Mouse (Mus musculus) kidney, adult 8-10 months (tissue): Measurements from ENCODE around the gene Ubtd2.

ENCODE experiments used
- DNase-seq, 2 experiments: peaks; one replicate each; pipeline ENCODE4 v3.0.0; 2022

The Ubtd2 gene

DNA sequence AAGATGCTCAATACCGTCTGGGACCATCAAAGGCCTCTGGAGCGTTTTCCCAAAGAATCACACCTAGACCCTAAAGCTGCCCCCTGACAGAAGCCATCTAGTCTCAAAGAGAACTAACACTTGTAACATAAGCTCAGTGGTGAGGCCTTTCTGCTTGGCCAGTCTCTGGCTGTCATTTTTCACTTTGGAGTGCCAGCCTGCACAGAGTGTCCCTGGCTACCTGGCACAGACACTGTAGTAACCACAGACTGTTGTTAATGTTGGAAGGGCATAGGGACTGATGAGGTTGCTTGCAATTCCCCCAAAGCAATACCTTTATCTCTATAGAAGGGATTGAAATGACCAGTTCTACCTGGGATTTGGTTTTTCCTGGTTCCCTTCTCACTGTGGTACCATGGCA lies 66.1 kb downstream of the Ubtd2 start:
- no peak for DNase-seq

DNA sequence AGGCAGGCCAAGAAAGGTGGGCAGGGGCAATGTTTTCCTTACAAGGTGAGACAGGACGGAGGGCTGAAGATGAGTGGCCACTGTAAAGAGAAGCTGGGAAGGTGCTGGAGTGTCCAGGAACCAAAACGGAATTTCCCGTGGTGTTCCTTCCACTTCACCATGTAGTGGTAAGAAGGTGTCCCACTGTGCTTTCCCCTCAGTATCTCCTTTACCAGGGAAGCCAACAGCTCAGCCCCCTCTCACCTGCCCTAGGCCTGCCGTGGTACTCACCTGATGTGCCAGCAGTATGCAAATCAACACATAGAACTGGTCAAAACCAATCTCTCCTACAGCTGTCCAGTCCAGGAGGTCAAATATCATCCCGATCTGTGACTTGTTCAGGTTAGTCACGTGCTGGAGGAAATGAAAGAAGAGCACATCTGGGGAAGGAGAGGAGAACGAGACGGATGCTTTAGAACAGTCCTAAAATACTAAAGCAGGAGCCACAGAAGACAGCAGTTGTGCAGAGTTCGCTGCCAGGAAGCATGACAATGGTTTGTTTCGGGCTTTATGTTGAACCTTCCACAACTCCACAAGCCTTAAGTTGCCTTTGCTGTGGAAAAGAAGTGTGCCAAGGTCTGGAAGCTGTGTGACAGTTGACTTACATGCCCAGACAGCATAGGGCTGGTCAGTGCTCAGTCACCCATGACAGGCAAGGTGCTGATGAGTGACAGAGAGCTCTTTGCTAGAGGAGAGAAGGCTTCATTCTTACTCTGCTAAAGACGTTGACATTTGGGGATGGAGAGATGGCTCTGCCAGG lies 69.2 kb downstream of the Ubtd2 start:
- no peak for DNase-seq

DNA sequence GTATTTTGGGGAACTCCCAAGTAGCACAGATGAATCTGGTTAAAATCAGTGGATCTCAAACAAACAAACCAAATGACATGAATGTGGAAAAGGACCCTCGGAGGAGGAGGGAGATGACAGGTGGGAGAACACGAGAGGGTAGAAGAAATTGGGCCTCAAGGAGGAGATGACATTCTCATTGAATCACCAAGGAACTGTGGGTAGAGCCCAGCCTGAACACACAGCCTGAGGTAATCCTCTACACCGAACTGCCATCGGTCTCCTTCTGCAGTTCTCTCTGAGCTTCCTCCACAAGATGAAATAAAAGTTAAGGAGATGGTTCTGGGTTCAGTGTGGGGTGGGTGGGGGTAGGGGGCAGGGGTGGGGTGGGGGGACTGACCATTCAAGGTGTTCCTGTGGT lies 71.8 kb downstream of the Ubtd2 start:
- DNase-seq, result no peak

DNA sequence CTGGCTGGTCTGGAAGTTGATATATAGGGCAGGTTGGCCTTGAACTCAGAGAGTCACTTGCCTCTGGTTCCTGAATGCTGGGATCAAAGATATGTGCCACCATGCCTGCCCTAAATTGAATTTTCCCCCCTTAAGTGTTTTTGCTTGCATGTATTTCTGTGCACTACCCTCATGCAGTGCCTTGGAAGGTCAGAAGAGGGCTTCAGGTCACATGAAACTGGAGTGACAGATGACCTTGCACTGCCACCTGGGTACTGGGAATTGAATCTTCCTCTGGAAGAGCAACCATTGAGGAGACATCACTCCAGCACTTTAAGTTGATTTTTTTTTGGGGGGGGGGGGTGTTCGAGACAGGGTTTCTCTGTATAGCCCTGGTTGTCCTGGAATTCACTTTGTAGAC lies 75.0 kb downstream of the Ubtd2 start:
- no peak for DNase-seq

DNA sequence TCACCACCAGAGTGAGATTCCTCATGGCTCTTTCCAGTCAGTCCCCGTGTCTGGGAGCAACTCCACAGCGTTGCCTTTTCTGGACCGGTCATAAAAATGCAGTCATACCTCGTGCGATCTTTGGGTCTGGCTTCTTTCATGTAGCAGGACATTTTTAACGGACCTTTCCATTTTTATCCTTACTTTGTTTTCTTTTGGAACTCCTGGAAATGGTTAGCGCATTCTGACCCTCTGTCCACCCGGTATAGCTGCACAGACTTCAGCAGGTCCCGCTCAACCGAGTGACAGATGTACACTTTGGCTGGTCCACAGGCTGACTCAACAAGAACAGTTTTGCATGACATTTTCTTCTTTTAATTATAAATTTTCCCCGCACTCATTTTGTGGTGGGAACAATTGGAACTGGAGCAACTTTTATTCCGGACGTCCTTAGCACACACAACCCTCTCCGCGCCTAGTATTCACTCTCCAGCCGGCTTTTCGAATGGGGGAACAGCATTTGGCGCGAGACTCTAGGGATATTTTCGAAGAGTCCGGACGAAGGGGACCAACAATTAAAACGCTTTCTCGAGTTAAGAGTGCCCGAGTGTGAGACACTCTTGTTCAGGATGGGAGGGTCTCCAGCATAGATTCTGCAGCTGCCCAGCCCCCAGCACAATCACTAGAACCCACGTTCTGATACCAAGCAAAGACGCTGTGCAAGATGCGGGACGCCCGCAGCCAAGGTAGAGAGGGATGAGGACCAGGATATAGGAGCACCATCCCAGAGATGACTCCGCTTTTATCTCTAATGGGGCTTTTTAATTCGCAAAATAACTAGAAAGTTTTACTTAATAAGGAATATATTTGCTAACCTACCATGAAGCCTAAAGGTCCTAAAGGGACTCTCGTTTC lies 76.9 kb downstream of the Ubtd2 start, which contains the start of gene Efcab9:
Gene Efcab9, minus strand, starts transcription at position 211 of the 894 bp plus-strand sequence.
- no peak for DNase-seq

DNA sequence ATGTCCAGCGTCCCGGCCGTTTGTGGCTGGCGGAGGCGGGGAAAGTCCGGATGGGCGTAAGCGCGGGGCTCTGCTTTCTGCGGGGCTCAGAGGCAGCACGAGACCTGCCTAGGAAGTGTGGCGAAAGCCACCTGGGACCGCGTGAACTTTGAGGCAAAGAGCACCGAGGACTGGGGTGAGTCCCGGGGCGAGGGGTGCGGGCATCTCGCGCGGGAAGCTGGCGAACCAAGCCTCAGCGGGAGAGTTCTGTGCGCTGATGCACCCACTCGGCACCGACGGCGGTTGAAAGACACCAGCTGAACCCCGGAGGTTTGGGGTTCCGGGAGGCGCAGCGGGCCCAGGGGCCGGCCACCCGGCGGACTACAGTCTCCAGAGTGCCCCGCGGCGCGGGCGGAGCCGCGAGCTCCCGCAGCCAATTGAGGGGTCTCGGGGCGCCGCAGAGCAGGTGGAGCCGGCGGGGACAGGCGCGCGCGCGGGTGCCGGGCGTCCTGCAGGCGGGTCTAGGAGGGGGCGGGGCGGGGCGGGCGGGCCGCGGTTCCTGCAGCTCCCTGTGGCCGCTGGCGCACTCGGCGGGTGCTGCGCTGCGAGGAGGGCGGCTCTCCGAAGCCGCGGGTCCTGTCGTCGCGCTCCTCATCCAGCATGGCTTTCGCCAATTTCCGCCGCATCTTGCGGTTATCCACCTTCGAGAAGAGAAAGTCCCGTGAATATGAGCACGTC lies 77.8 kb downstream of the Ubtd2 start, which contains the start of gene Stk10:
Gene Stk10, plus strand, starts transcription at position 541 of the 717 bp plus-strand sequence.
- peak; percentile 89 to 90 for DNase-seq

DNA sequence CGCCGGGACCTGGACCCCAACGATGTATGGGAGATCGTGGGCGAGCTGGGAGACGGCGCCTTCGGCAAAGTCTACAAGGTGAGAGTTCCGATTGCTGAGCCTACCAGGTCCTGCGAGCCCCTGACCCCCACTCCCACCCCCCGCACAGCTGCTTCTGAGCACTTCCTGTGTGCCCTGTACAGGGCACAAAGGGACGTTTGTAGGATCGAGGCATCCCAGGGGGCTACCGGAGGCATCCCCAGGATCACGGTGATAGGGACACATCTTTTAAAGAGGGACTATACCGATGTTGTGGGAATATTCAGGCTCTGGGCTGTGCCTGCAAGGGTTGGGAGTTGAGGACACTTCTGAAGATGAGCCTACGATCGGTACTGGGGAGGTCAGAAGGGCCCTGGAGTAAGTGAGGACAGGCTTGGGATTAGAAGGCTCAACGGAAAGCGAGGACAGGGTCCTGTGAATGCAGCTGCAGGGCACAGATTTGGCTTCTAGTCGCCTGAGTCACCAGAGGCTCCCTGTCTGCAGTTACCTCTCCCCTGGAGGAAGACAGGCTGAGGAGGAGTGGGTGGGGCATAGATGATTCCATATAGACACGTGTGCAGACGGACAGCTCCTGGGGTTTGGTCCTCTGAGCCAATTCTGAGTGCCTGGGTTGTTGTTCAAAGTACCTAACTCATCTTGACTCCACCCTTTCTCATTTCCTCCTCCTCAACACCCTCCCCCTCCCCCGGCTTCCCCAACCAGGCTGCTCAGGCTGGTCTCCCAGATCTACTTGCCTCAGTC lies 78.5 kb downstream of the Ubtd2 start:
- peak in 1 of 2 experiments; percentile 29 for DNase-seq

DNA sequence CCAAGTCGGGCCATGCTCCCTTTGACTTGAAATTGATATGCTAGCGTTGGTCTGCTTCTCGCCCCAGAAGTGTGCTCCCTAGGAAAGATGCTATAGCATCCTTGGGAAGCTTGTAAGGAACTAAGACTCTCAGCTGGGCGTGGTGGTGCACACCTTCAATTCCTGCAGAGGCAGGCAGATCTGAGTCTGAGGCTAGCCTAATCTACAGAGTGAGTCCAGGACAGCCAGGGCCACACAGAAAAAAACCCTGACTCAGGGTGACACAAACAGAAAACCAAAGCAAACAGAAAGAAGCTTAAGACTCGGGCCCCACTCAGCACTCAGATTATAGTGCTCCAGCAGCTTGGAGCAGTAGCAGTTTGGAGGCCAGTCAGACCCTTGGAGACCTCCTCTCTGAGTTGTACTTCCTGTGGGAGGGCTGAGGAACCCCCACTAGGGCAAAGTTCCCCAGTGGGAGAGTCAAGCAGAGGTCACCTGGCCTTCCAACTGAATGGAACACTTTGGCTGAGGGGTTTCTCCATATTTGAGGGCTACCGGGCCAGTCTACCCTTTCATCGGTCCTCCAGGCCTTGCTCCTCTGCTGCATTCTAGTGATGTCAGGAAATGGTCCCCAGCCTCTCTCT lies 79.4 kb downstream of the Ubtd2 start:
- no peak for DNase-seq

DNA sequence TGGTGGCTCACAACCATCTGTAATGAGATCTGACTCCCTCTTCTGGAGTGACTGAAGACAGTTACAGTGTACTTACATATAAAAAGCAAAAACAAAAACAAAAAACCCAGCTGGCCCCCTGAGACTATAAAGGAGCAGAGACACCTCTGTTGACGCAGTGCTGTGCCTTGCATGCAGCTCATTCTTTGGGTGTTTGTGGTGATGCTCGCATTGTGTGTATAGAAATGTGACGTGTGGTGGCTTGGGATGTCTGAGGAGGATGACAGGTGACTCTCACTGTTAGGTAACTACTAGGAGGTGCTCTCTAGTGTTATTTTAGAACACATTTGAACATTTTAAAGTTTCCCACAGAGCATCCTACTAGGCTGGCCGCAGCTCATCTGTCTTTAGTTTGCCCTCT lies 80.5 kb downstream of the Ubtd2 start:
- DNase-seq, result no peak

DNA sequence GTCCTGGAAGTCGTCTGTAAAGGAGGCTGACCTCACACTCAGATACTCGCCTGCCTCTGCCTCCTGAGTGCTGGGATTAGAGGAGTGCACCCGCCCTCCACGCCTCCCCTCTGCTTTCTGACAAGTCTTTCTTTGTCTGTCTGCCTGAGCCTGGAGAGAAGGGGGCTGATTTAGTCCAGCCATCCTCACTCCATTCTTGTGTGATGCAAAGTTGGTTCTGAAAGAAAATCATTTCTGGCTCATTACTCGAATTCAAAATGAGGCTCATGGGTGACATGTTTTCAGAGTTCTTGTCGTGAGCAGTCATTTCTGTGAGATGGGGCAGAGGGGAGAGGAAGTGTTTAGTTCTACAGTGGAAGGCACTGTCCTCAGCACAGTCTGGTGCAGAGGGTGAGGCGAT lies 81.8 kb downstream of the Ubtd2 start:
- no peak for DNase-seq

DNA sequence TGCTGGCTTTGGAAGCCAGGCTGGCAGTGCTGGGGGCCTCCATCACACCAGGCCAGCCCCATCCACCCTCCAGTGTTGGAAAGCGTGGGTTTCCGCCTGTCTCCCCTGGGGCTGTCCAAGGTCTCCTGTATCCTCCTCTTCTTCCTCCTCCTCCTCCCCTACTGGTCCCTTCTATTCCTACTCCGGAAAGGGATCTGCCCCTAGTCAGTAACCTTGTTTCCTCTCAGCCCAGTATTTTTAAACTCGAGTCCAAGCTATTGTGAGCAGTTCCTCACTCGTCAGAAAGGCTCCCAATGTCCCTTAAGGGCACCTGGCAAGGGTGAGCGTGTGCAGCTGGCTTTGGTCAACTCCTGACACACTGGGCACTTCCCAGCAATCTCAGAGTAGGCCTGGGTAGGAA lies 83.3 kb downstream of the Ubtd2 start:
- DNase-seq, result peak in 1 of 2 experiments; percentile 63

DNA sequence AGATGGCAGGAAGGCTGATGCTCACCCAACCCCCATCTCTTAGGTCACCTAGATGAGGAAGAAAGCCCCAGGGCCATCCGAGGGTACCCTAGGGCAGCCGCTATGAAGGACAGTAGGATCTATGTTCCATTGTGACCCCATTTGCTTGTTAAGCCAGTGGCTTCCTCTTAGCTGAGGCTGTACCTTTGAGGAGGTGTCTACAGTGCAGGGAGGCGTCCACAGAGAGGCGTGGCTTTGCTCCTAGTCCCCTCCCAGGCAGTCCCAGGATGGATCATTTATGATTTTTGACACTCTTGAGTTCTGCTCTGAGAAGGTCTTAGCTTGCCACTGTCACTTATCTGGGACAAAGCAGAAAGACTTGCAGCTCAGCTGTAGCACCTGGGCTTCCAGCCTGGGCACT lies 83.7 kb downstream of the Ubtd2 start:
- no peak for DNase-seq

DNA sequence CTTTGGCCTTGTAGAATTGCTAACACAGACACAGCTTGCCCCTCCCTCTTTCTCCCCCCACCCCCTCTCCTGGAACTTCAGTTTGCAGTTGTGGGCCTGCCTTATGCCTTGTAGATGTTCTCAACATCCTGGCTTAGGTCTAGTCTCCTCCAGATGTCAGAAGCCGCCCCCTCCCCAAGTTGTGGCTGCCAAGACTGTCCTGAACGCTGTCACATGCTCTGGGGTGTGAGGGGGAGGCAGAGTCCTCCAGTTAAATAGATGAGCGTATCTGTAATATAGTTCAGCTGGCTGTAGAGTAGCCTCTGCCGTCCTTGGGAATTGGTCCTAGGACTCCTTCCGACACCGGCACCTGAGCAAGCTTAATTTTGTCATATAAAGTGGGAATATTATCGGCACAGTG lies 84.5 kb downstream of the Ubtd2 start:
- DNase-seq, result no peak

DNA sequence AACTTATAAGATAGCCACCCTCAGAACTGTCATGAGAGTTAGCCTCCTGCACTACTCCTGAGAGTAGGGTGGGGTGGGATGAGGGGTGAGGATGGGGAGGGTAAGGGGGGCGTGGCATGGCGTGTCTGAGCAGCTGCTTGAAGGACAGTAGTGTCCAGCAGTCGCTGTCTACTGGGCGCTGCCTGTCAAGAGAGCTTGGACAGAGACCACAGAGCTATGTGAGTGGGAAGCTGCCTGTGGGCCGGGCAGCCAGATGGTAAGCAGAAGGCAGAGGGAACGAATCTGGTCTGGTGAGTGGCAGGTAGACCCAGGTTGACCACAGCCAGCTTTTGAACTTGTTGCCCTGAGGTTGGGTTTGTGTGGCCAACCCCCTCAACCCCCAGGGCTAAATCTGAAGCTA lies 85.3 kb downstream of the Ubtd2 start:
- DNase-seq, result no peak

DNA sequence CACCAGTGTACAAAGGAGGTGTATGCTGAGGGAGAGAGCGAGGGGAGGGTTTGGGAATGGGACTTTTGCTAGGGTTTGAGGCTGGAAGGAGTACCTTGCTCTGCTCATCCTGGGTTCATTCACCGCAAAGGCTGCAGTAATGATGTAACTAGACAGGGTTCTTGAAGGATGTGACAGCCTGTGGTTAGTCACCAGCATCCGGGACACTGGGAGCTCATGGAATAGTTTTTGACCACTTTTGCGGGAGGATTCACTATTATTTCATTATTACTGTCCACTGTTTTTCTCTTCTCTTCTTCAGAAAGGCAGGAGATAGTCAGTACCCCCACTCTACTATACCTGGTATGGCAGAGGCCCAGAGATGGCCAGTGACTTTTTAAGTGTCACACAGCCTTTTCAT lies 87.0 kb downstream of the Ubtd2 start:
- no peak for DNase-seq

DNA sequence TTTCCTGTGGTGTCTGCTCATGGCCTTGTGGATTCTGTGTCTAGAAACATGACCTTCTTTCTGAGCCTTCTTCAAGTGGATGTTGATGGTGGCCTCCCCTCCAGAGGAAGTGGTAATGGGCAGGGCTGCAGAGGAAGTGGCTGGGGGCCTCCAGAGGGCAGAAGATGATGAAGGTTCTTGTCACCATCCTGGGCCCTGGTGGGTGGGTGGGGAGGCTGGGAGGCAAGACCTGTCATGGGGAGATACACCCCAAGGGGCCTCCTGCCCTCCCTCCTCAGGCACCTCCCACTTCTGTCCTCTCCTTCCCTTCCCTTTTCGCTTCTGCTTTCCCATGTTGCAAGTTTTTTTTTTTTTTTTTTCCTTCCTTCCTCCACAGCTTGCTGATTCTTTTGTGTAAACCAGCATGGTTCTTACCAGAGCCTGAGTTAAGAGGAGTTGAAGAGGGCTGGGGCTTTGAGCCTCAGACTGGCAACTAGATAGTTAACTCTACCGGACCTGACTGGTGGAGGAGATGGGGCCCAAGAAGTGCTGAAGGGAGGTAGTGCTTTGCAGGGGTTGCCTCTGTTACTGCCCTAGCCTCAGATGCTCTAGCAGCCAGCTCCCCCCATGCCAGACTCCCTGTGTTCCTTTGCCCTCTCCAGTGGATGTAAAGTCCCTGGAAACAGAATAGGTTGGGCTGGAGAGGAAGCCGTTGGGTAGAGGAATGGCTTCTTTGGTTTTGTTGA lies 87.7 kb downstream of the Ubtd2 start:
- no peak for DNase-seq

DNA sequence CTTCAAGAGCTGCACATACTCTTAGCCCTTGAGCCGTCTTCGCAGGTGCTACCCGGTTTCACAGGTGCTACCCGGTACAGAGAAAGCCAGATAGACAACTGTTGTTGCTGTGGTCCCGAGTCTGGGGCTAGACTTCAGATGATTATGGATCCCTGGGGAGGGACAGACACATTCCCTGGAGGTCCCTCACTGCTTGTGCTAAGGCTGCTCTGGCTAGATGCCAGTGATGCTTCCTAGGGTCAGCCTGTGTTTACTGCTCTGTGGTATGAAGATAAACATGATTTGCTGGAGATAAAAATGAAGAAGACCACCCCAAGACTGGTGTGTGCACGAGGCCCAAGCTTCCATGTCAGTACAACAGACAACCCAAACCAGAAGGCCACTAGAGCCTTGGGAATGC lies 88.9 kb downstream of the Ubtd2 start:
- no peak for DNase-seq

DNA sequence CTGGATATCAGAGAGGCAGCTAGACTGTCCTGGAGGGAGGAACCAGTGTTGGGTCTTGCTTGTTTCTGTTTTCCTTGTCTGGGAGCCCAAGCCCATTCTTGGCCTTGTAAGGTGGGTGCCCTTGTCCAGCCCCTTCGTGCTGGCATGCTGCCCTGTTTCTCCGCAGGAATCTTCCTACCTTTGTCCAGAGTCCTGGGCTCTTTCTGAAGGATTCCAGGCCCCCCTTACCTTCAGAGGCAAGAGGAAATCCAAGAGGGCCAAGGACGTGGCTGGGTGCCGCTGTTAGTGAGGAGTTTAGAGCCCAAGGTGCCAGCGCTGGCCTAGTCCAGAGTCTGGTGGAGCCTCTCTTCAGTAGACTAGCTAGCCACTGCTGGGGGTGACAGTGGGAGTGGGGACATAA lies 89.3 kb downstream of the Ubtd2 start:
- no peak for DNase-seq

DNA sequence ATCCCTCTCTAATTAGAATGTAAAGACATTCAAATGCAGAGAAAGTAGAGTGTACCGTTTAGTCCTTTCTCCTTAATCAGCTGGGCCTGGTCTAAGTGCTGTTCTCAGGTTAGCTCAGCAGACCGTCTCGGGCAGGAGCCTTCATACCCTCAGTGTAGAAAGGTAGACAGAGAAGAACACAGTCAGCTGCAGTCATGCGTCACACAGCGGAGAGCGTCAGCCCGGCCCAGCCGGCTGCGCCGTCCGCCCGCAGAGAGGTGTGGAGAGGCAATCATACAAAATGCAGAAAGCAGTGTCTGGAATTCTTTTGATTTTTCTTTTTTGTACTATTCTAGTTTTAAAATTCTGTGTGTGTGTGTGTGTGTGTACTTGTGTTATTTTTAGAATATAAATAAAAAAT lies 90.4 kb downstream of the Ubtd2 start:
- no peak for DNase-seq

DNA sequence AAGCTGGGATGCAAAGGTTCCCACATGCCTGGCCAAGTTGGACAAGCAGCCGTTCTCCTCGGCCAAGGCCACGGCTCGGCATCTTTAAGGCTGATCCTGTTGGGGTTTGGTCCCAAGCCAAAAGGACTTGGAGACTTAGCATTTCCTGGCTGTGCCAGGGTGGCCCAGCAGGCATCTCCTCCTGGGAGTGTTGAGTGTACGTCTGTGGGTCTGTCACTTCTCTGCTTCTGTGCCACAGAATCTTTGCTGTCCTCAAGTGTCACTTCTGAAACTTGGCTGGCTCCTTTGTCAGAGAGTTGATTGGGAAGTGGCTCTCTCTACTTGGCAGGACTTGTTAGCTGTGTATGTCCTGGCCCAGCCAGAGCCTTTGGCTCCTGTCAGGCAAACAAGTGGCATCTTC lies 91.3 kb downstream of the Ubtd2 start:
- DNase-seq, result no peak

DNA sequence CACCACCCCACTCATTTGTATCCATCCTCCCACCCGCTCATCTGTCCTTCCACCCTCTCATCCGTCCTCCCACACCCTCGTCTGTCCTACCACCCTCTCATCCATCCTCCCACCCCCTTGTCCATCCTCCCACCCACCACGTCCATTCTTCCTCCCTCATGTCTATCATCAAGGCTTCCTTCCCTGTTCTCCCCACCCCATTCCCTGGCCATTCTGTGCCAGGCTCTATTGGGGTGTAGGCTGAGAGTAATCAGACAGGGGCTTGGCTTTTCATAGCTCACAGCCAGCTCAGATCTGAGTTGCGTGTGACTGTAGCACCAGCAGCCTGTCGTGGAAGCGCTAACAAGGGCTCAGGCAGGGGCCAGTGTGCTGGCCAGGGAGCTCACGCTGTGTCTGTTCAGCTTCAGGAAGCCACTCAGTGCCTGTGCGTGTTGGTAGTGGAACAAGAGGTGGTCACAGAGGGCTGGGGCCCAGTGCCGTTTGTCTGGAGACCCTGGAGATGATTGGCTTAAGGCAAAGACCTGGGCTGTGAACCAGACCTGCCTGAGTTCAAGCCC lies 92.3 kb downstream of the Ubtd2 start:
- DNase-seq, result no peak
